Mouse (Mus musculus) lung, embryonic 16.5 days (tissue): ENCODE data around the gene Fgfr2. TPM values are rescaled to one million over a fixed set of nuclear protein-coding genes. Genes with fewer than 3 reads are reported as not detected.

Experiments
- ATAC-seq: fragments of 200-750 bp; cut with Nextera tagmentation; 2 replicates; pipeline ENCODE4 v1.8.0; 2017; ENCODE audit warnings: low read depth, mild to moderate bottlenecking, moderate library complexity
- H3K27ac ChIP-seq: fragments of 300-500 bp; sonication (generic); 2 replicates; pipeline ENCODE4 v1.5.1; 2014; ENCODE audit warnings: mild to moderate bottlenecking, control low read depth, low read length
- H3K27me3 ChIP-seq: fragments of 300-500 bp; sonication (generic); 2 replicates; pipeline ENCODE4 v1.6.1; 2014; ENCODE audit warnings: low read depth, low read length, mixed read lengths; ENCODE audit not compliant: control insufficient read depth, insufficient read depth
- H3K36me3 ChIP-seq: fragments of 300-500 bp; sonication (generic); 2 replicates; pipeline ENCODE4 v1.6.1; 2014; ENCODE audit warnings: low read length; ENCODE audit not compliant: control insufficient read depth, insufficient read depth
- H3K4me1 ChIP-seq: fragments of 300-500 bp; sonication (generic); replicated peaks from 2 replicates; pipeline ENCODE4 v1.6.1; 2014; ENCODE audit warnings: low read length, mixed read lengths; ENCODE audit not compliant: control insufficient read depth, insufficient read depth
- H3K4me2 ChIP-seq: fragments of 300-500 bp; sonication (generic); 2 replicates; pipeline ENCODE4 v1.6.1; 2014; ENCODE audit warnings: low read depth, low read length, control low read depth
- H3K4me3 ChIP-seq: fragments of 300-500 bp; sonication (generic); 2 replicates; pipeline ENCODE4 v1.5.1; 2014; ENCODE audit warnings: mild to moderate bottlenecking, low read length, control low read depth
- H3K9ac ChIP-seq: fragments of 300-500 bp; sonication (generic); 2 replicates; pipeline ENCODE4 v1.6.1; 2014; ENCODE audit warnings: low read length, control low read depth
- H3K9me3 ChIP-seq: fragments of 300-500 bp; sonication (generic); 2 replicates; pipeline ENCODE4 v1.6.1; 2016; ENCODE audit warnings: low read length; ENCODE audit not compliant: control insufficient read depth
- WGBS: fragments of 180-500 bp; shearing (Covaris S2); extraction: QIAGEN DNeasy Blood & Tissue Kit; methylation state at CpG from one replicate; pipeline ENCODE4 v1.1.7; 2014; 5-methylcytosine and 5-hydroxymethylcytosine counted together
- polyA plus RNA-seq: library from polyadenylated mRNA; unstranded; fragments of >200 nt; fragmentation: Nextera tagmentation; extraction: Ambion mirVana; gene quantifications from 2 replicates; pipeline ENCODE4 v1.2.1, GENCODE M21; 2015

Fgfr2 gene
- polyA plus RNA-seq, 1 experiment from 2014 or later, result 175 TPM

DNA sequence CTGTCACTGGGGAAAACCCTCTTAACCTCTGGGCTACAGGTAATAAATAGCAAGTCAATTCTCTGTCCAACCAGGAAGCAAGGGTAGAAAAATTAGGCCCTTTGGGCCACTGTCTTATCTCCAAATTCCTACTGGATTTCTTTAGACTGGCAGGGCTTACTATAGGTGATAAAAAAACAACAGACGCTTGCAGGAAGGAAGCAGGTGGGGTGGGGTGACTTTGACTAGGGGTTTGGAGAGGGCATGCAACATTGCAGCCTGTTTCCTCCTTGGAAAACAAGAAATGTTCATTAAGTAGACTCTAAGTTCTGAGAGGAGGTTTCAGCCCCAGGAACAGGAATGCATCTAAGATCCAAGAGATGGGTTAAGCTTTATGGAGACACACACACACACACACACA is 2098.3 kb downstream of the Fgfr2 start:
- H3K9ac ChIP-seq, result no peak overlapping the region

DNA sequence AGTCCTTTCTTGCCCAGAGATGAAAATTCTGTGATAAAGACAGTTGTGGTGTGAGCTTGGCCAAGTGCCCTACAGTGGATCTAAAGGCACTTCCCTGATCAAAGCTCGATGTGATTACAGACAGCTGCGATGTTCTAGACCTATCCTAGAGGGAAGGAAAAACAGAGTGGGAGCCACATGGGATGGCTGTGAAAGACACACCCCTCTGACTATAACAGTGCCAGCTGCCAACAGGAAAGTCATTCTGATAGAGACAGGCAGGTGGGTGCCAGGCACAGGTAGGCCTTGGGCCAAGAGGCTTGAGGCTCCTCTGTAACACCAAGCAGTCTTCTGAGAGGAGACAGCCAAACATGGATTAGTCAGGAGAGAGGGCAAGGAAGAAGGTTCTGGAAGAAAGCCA is 2104.0 kb downstream of the Fgfr2 start:
- no peaks in the 10 kb centered on the region for H3K27me3 ChIP-seq
- H3K9ac ChIP-seq, result no peak overlapping the region
- no peak overlapping the region for H3K4me3 ChIP-seq
- no peaks in the 10 kb centered on the region for H3K36me3 ChIP-seq
- no peak for ATAC-seq
- WGBS, result 81% methylated on average over 2 of the region's 2 CpGs
- no peak overlapping the region for H3K27ac ChIP-seq
- H3K4me2 ChIP-seq, result no peak overlapping the region
- H3K4me1 ChIP-seq, result no peaks in the 10 kb centered on the region
- H3K9me3 ChIP-seq, result no peaks in the 10 kb centered on the region

More for the DNA sequence above, 2098.3 kb downstream of the Fgfr2 start:
- Histone ChIP-seq H3K36me3 (no peaks in the 10 kb centered on the region), H3K4me3 (no peak overlapping the region), H3K4me1 (no peaks in the 10 kb centered on the region), H3K4me2 (no peak overlapping the region), H3K27ac (no peak overlapping the region), H3K9me3 (no peaks in the 10 kb centered on the region), H3K27me3 (no peaks in the 10 kb centered on the region)
- 27% methylated on average over 1 of the region's 1 CpGs for WGBS
- no peak for ATAC-seq

DNA sequence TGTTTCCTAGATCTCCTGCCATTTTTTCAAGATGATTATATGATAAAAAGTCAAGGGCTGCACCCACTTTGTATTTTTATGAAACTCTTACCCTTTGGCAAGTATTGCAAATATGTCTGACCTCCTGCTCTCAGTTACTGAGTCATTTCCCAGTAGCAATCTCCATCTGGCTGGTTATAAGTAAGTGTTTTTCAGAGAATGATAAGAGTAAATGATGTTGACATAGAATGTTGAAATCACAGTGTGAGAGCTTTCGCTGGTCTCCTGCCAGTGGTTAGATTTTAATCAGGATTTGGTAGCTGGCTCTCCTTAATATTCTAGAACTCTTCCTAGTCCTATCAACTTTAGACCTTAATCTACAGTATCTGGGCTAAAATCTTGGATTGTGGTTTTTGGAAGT is 2111.2 kb downstream of the Fgfr2 start:
- ATAC-seq, result peak; percentile 81
- Histone ChIP-seq H3K27me3 (no peaks in the 10 kb centered on the region), H3K9me3 (0 out of 2 replicates have a peak, but pooled peaks cover 3% of the 10 kb centered on the region), H3K4me3 (no peak overlapping the region), H3K36me3 (no peaks in the 10 kb centered on the region), H3K27ac (peak overlapping the region; percentile 41), H3K4me2 (no peak overlapping the region), H3K4me1 (no peaks in the 10 kb centered on the region), H3K9ac (no peak overlapping the region)
- WGBS, result 48% methylated on average over 1 of the region's 1 CpGs

DNA sequence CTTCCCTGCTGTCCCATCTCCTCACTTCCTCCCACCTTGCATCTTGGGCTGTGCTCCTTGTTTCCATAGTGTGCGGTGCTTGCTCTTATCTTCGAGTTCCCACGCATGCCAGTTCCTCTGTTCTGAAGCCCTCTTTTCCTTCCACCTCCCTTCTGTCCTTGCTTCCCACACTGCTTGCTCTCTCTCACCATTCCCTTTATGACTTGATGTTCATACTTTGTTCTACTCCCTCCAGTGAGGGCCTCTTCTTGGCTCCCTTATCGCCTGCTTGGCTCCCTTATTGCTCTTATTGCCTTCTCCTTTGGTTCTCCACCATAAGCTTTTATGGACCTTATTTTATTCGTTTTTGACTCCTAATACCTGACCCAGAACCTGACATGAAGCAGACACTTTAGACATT is 2114.0 kb downstream of the Fgfr2 start:
- H3K4me2 ChIP-seq, result no peak overlapping the region
- H3K36me3 ChIP-seq, result no peaks in the 10 kb centered on the region
- ATAC-seq, result no peak
- no peak overlapping the region for H3K9ac ChIP-seq
- no peaks in the 10 kb centered on the region for H3K4me1 ChIP-seq
- no peak overlapping the region for H3K4me3 ChIP-seq
- no peak overlapping the region for H3K27ac ChIP-seq
- 77% methylated on average over 5 of the region's 5 CpGs for WGBS
- peaks cover 9% of the 10 kb centered on the region for H3K9me3 ChIP-seq
- no peaks in the 10 kb centered on the region for H3K27me3 ChIP-seq

DNA sequence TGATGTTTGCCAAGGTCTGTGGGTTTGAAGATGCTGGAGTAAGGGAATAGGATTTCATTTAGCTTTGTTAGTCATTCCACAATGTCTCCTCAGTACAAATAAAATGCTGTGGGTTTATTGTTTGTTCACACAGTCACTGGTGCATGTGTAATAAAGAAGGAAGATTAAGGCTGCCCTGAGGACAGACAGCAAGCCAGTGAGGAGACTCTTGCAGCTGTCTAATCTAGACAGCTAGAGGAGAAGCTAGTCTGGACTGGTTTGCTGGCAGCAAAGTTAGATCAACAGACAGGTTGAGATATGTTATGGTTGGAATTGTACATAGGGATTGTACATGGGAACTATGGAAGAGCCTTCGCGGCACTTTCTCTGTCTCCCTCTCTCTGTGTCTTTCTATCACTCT is 2115.9 kb downstream of the Fgfr2 start:
- no peak for ATAC-seq
- peaks cover 6% of the 10 kb centered on the region for H3K9me3 ChIP-seq
- no peak overlapping the region for H3K4me3 ChIP-seq
- H3K36me3 ChIP-seq, result no peaks in the 10 kb centered on the region
- no peaks in the 10 kb centered on the region for H3K27me3 ChIP-seq
- no peak overlapping the region for H3K27ac ChIP-seq
- no peaks in the 10 kb centered on the region for H3K4me1 ChIP-seq
- no peak overlapping the region for H3K9ac ChIP-seq
- 95% methylated on average over 2 of the region's 2 CpGs for WGBS
- H3K4me2 ChIP-seq, result no peak overlapping the region

DNA sequence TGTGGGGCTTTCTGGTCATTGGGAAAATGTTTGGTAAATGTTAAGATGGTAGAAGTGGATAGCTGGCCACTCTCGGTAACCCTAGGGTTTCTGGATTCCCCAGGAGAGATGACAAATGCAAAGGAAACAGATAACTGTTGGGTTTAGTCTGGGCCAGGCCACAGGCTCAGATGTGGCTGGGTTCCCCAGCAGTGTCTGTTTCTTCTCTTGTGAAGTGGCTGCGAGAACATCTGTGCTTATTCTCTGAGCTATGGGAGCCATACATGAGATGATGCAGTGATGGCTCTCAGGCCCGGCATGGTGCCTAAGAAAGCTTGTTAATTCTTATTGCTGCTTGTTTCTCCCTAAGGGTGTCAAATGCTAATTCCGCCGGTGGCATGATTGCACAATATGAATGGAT is 2119.1 kb downstream of the Fgfr2 start:
- H3K27me3 ChIP-seq, result no peaks in the 10 kb centered on the region
- no peak overlapping the region for H3K9ac ChIP-seq
- H3K4me1 ChIP-seq, result no peaks in the 10 kb centered on the region
- H3K4me3 ChIP-seq, result no peak overlapping the region
- no peaks in the 10 kb centered on the region for H3K36me3 ChIP-seq
- no peak for ATAC-seq
- H3K9me3 ChIP-seq, result peaks cover 6% of the 10 kb centered on the region
- no peak overlapping the region for H3K27ac ChIP-seq
- no peak overlapping the region for H3K4me2 ChIP-seq
- 93% methylated on average over 5 of the region's 5 CpGs for WGBS

DNA sequence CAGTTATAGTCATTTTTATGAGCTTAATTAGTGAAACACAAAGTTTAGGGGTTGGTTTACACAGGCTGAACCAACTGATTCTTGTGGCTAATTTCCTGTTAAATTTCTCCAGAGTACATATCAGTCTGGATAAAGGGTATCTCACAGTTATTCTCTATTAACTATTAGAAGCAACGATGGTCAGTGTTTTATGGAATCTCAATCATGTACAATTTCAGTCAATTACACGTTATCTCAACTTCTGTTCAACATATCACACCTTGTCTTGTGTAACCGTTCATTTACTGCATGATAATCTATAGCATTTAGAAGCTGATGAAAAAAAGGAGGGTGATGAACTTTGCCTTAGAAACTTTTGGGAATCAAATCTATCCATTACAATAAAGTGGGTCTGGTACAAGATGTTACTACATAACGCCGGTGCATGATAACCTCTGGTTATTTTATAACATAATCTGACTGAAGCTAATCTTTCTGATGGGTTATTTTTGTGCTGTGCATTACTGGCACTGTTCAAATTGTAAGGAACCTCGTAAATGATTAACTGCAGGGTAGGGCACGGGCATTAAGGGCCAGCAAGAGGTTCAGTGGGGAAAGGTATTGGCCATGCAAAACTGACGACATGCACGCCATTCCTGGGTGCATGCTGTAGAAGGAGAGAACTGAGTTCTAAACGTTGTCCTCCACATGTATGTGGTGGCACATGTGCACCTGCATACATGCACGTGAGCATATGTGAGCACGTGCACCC is 2121.0 kb downstream of the Fgfr2 start:
- H3K27ac ChIP-seq, result no peak overlapping the region
- 72% methylated on average over 12 of the region's 12 CpGs for WGBS
- no peaks in the 10 kb centered on the region for H3K27me3 ChIP-seq
- H3K9me3 ChIP-seq, result peaks cover 6% of the 10 kb centered on the region
- no peaks in the 10 kb centered on the region for H3K4me1 ChIP-seq
- H3K4me3 ChIP-seq, result no peak overlapping the region
- H3K4me2 ChIP-seq, result no peak overlapping the region
- H3K9ac ChIP-seq, result no peak overlapping the region
- no peak for ATAC-seq
- H3K36me3 ChIP-seq, result no peaks in the 10 kb centered on the region

DNA sequence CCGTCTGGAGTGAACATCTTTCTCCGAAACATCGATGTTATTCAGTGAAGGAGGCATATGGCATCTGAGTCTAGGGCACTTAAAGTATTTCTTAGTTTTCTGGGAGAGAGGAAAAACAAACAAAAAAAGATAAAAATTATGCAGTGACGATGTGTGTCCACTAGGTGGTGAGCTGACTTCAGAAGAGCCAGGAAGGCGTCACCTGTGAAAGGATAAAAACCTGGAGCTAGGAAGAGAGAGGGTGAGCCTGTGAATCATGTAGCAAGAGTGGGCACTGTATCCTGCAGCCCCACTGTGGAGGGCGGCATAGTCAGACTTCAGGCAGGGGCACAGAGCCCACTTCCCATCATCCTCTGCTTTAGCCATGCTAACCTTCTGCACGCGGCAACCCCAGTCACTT is 2129.2 kb downstream of the Fgfr2 start:
- Histone ChIP-seq H3K27ac (no peak overlapping the region), H3K4me1 (no peaks in the 10 kb centered on the region), H3K4me3 (no peak overlapping the region), H3K36me3 (no peaks in the 10 kb centered on the region), H3K9me3 (no peaks in the 10 kb centered on the region), H3K27me3 (no peaks in the 10 kb centered on the region), H3K9ac (no peak overlapping the region), H3K4me2 (no peak overlapping the region)
- WGBS, result 39% methylated on average over 8 of the region's 8 CpGs
- ATAC-seq, result no peak

DNA sequence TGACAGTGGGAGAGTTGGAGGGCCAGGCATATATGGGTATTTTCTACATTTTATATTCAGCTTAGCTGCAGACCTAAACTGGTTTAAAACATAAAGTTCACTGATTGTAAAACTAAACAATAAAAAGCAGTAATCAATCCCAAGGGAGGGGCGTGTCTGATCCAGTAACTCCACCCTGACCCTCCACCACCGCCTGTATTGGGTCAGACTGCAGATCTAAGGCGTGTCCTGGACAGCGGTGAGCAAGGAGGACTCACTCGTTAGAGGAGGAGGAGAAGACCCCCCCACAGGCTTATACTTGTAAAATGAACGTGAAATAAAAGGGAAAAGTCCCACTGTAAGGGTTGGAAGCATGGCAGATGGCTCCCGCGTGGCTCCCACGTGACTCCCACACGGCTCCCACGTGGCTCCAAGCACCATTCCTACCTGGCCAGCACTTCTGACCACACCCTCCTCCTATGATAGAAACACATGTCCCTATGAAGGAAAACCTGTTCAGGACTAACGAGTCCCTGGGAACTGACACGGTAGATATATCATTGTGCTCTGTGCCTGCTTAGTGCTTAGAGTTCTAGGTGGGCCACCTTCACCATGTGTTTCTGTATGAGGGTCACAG is 2131.9 kb downstream of the Fgfr2 start:
- peaks cover 6% of the 10 kb centered on the region for H3K4me1 ChIP-seq
- H3K4me2 ChIP-seq, result no peak overlapping the region
- H3K36me3 ChIP-seq, result no peaks in the 10 kb centered on the region
- H3K27me3 ChIP-seq, result no peaks in the 10 kb centered on the region
- no peak overlapping the region for H3K9ac ChIP-seq
- H3K9me3 ChIP-seq, result no peaks in the 10 kb centered on the region
- no peak overlapping the region for H3K4me3 ChIP-seq
- WGBS, result 81% methylated on average over 13 of the region's 13 CpGs
- no peak for ATAC-seq
- H3K27ac ChIP-seq, result no peak overlapping the region
